Mouse (Mus musculus) midbrain, embryonic 16.5 days (tissue): ENCODE measurements around the gene Ccdc97. TPM values are rescaled to one million over a fixed set of nuclear protein-coding genes. Genes with fewer than 3 reads are reported as not detected.

Source experiments
- ATAC-seq: fragments of 200-750 bp; cut with Nextera tagmentation; 2 replicates; pipeline ENCODE4 v1.8.0; 2017; ENCODE audit warnings: moderate TSS enrichment
- H3K27ac ChIP-seq: fragments of 300-500 bp; sonication (generic); 2 replicates; pipeline ENCODE4 v1.5.1; 2014; ENCODE audit warnings: mild to moderate bottlenecking, low read length, mixed read lengths
- H3K27me3 ChIP-seq: fragments of 300-500 bp; sonication (generic); 2 replicates; pipeline ENCODE4 v1.6.1; 2014; ENCODE audit warnings: low read depth, low read length, mixed read lengths; ENCODE audit not compliant: control insufficient read depth, insufficient read depth
- H3K36me3 ChIP-seq: fragments of 300-500 bp; sonication (generic); 2 replicates; pipeline ENCODE4 v1.6.1; 2014; ENCODE audit warnings: mild to moderate bottlenecking, low read length, moderate library complexity, mixed read lengths; ENCODE audit not compliant: control insufficient read depth, insufficient read depth
- H3K4me1 ChIP-seq: fragments of 300-500 bp; sonication (generic); 2 replicates; pipeline ENCODE4 v1.6.1; 2014; ENCODE audit warnings: mild to moderate bottlenecking, low read length, mixed read lengths; ENCODE audit not compliant: control insufficient read depth, insufficient read depth
- H3K4me2 ChIP-seq: fragments of 300-500 bp; sonication (generic); 2 replicates; pipeline ENCODE4 v1.6.1; 2014; ENCODE audit warnings: mild to moderate bottlenecking, low read length, mixed read lengths
- H3K4me3 ChIP-seq: fragments of 300-500 bp; sonication (generic); 2 replicates; pipeline ENCODE4 v1.5.1; 2014; ENCODE audit warnings: low read depth, mild to moderate bottlenecking, low read length, moderate library complexity, mixed read lengths
- H3K9ac ChIP-seq: fragments of 300-500 bp; sonication (generic); 2 replicates; pipeline ENCODE4 v1.6.1; 2014; ENCODE audit warnings: low read depth, low read length, mixed read lengths
- H3K9me3 ChIP-seq: fragments of 300-500 bp; sonication (generic); replicated peaks from 2 replicates; pipeline ENCODE4 v1.6.1; 2014; ENCODE audit warnings: mild to moderate bottlenecking, low read length, mixed read lengths; ENCODE audit not compliant: control insufficient read depth, poor library complexity, severe bottlenecking
- WGBS: fragments of 180-500 bp; shearing (Covaris S2); extraction: QIAGEN DNeasy Blood & Tissue Kit; methylation state at CpG from one replicate; pipeline ENCODE4 v1.1.7; 2014; 5-methylcytosine and 5-hydroxymethylcytosine counted together
- polyA plus RNA-seq: library from polyadenylated mRNA; unstranded; fragments of >200 nt; fragmentation: Nextera tagmentation; extraction: Ambion mirVana; gene quantifications from 2 replicates; pipeline ENCODE4 v1.2.1, GENCODE M21; 2015

Ccdc97 gene
- polyA plus RNA-seq, 1 experiment from 2014 or later = 36.8 TPM

GRCm38 (mm10) chr7:25671686-25672085 lies 47.2 kb downstream of the Ccdc97 start:
- Histone ChIP-seq H3K27ac (no peak overlapping the region), H3K9ac (no peak overlapping the region), H3K9me3 (no peaks in the 10 kb centered on the region), H3K27me3 (peaks cover 15% of the 10 kb centered on the region), H3K36me3 (peaks cover 5% of the 10 kb centered on the region; the same call in 1 of the 2 replicates), H3K4me1 (peaks cover 5% of the 10 kb centered on the region), H3K4me3 (no peak overlapping the region), H3K4me2 (no peak overlapping the region)
- no peak for ATAC-seq
- WGBS = 87% methylated on average over 2 of the region's 2 CpGs

- no peak overlapping the region for H3K27ac ChIP-seq
- H3K4me3 ChIP-seq = no peak overlapping the region
- H3K4me1 ChIP-seq = peaks cover 4% of the 10 kb centered on the region
- WGBS = 93% methylated on average over 4 of the region's 4 CpGs
- H3K9ac ChIP-seq = no peak overlapping the region
- no peak for ATAC-seq
- H3K36me3 ChIP-seq = peaks cover 10% of the 10 kb centered on the region; the same call in 1 of the 2 replicates
- peaks cover 10% of the 10 kb centered on the region; the same call in 1 of the 2 replicates for H3K27me3 ChIP-seq
- no peaks in the 10 kb centered on the region for H3K9me3 ChIP-seq
- H3K4me2 ChIP-seq = no peak overlapping the region
Observed at GRCm38 (mm10) chr7:25670096-25670495, 48.8 kb downstream of the Ccdc97 start.

DNA sequence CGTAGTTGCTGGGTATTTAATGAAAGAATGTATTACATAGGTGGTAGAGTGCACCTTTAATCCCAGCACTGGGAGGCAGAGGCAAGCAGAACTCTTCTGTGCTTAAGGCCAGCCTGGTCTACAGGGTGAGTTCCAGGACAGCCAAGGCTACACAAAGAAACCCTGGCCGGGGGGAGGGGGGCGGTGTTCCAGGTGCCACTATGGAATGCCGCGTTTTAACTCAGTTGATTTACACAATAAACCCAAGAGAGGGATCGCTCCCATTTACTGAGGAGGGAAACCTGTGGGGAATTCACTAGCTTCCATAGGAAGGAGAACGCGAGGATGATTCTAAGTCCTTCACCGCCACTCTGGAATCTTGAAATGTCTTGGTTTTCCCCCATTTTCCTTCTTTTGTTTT lies 49.3 kb downstream of the Ccdc97 start:
- no peak overlapping the region for H3K27ac ChIP-seq
- no peak for ATAC-seq
- no peaks in the 10 kb centered on the region for H3K4me1 ChIP-seq
- peaks cover 15% of the 10 kb centered on the region for H3K36me3 ChIP-seq
- H3K4me3 ChIP-seq = no peak overlapping the region
- no peak overlapping the region for H3K4me2 ChIP-seq
- H3K9ac ChIP-seq = no peak overlapping the region
- no peaks in the 10 kb centered on the region for H3K9me3 ChIP-seq
- H3K27me3 ChIP-seq = peaks cover 10% of the 10 kb centered on the region; the same call in 1 of the 2 replicates
- WGBS = 74% methylated on average over 9 of the region's 9 CpGs

DNA sequence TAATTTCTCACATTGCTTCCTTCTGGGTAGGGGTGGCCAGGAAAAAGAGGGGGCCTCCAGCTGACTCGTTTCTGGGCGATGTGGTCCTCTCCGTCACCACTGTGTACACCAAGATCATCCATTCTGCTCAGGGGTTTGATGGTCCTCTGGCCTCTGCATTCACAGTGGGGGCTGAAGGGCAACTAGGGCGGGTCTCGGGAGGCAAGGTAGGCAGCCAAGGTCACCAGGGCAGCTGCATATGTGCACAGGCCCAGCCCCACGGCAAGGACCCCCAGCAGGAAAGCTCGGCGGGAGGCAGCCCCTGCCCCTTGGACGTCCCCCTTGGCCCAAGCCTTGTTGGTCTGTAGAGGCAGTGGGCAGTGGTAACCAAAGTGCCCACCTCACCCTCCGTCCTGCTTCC lies 49.7 kb downstream of the Ccdc97 start:
- Histone ChIP-seq H3K4me3 (no peak overlapping the region), H3K36me3 (peaks cover 18% of the 10 kb centered on the region), H3K27ac (no peak overlapping the region), H3K9ac (no peak overlapping the region), H3K4me1 (no peaks in the 10 kb centered on the region), H3K4me2 (no peak overlapping the region), H3K27me3 (peaks cover 8% of the 10 kb centered on the region; the same call in 1 of the 2 replicates), H3K9me3 (no peaks in the 10 kb centered on the region)
- ATAC-seq = no peak
- 88% methylated on average over 10 of the region's 10 CpGs for WGBS

- Histone ChIP-seq H3K36me3 (peaks cover 18% of the 10 kb centered on the region), H3K9me3 (no peaks in the 10 kb centered on the region), H3K4me2 (no peak overlapping the region), H3K27me3 (no peaks in the 10 kb centered on the region), H3K9ac (no peak overlapping the region), H3K27ac (no peak overlapping the region), H3K4me1 (no peaks in the 10 kb centered on the region), H3K4me3 (no peak overlapping the region)
- 97% methylated on average over 8 of the region's 8 CpGs for WGBS
- no peak for ATAC-seq
Observed at GRCm38 (mm10) chr7:25666381-25666780, 52.5 kb downstream of the Ccdc97 start.

Other genes with a start within 250 kb of the Ccdc97 start
- gene Ceacam1, start 241.5 kb downstream of the Ccdc97 start, polyA plus RNA-seq = 0.42 and 0.87 TPM in 2 replicates
- gene Ceacam2, start 179.2 kb downstream of the Ccdc97 start, polyA plus RNA-seq = 0.32 TPM in 1 of 2 replicates, not detected in the other
- gene Erich4, start 103.2 kb downstream of the Ccdc97 start, polyA plus RNA-seq = not detected in 2 replicates
- 44.5 and 48.7 TPM in 2 replicates for gene Dmac2, start 99.7 kb downstream of the Ccdc97 start, polyA plus RNA-seq
- gene B3gnt8, start 92.4 kb downstream of the Ccdc97 start, polyA plus RNA-seq = 0.64 and 0.73 TPM in 2 replicates
- 38.2 and 41.4 TPM in 2 replicates for gene Bckdha, start 60.1 kb downstream of the Ccdc97 start, polyA plus RNA-seq
- gene Exosc5, start 59.9 kb downstream of the Ccdc97 start, polyA plus RNA-seq = 35.2 and 35.4 TPM in 2 replicates
- 61.6 and 90.5 TPM in 2 replicates for gene Tmem91, start 43.9 kb downstream of the Ccdc97 start, polyA plus RNA-seq
- 40.0 and 49.8 TPM in 2 replicates for gene B9d2, start 38.3 kb downstream of the Ccdc97 start, polyA plus RNA-seq
- 0.21 and 0.78 TPM in 2 replicates for gene Tgfb1, start 32.1 kb downstream of the Ccdc97 start, polyA plus RNA-seq
- 38.3 and 41.1 TPM in 2 replicates for gene Hnrnpul1, start 35.7 kb upstream of the Ccdc97 start, polyA plus RNA-seq
- 14.9 and 17.1 TPM in 2 replicates for gene Axl, start 69.6 kb upstream of the Ccdc97 start, polyA plus RNA-seq
- gene Cyp2s1, start 97.8 kb upstream of the Ccdc97 start, polyA plus RNA-seq = 2.8 and 3.2 TPM in 2 replicates
- gene Cyp2b10, start 178.5 kb upstream of the Ccdc97 start, polyA plus RNA-seq = not detected in 2 replicates